Mouse (Mus musculus) cerebellum, adult (tissue): Measurements from ENCODE around the gene Sugct.

ENCODE experiments used
- ATAC-seq: cut with Nextera tagmentation; 2 replicates; pipeline ENCODE4 v1.9.2; 2017; ENCODE audit warnings: mild to moderate bottlenecking, moderate library complexity, mixed read lengths; ENCODE audit not compliant: insufficient number of reproducible peaks, low FRiP score, low TSS enrichment

Gene Sugct

DNA sequence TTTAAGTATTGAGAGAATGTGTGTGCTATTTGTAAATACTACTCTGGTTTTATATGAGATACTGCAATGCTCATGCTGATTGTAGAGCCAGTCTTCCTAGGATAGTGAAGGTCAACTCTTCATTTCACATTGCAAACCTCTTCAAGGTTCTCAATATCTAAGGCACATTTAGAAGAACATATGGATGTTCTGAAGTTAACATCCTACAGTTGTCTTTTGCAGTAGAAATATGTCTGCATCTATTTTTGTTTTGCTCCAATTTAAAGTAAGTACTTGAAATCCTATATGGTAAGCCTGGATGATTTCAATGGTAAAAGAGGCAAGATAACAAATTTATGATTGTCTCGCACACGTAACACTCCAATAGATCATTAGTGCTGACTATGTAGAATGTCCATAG is 638.7 kb downstream of the Sugct start:
- ATAC-seq, result no peak

DNA sequence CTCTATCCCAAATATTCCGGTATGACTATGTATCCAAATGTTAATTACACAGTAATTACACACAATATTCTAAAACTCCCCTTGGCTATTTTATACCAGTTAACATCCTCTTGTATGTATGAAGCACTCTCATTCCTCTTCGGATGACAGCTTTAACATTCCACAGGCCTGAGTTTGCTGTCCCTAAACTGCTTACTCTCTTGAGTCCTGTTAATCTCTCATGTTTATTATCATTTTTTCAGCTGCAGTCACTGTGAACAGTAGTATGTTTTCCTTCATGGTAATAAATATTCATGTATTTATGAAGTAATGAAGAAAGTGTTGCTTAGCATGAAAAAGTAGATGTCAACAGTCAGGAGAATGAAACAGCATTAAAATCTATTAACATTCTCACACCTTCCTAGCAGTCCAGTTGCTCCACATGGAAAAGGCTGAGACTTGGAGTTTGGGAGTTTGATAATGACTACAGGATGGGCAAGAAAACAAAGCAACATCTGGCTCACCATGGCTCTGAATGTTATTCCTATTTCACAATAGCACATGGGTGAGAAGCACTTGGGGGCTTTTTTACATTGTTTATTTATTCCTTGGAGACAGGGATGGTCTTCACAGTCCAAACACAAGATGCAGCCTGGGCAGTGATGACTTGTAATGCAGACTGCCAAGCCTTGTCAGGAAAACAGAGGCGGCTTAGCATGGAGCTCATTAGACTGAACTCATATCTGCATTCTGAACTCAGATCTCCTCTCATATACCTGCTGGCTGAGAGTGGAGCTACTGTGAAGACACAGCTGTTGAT is 651.7 kb downstream of the Sugct start:
- no peak for ATAC-seq

DNA sequence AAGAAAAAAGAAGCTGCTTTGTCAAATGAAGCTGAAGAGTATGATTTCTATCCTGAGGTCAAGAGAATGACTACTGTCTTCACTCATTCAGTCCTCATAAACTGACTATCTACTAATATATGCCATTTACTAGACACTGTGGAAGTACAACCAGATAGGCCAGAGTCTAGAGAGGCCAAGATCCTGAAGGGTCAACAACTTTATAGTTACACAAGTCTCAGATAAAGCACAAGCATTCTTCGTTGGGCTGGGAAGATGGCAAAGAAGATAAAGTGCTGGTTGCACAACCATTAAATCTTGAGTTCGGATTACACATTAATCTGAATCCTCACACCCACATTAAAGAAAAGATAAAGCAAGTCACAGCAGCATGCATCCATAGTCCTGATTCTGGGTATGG is 653.0 kb downstream of the Sugct start:
- no peak for ATAC-seq

DNA sequence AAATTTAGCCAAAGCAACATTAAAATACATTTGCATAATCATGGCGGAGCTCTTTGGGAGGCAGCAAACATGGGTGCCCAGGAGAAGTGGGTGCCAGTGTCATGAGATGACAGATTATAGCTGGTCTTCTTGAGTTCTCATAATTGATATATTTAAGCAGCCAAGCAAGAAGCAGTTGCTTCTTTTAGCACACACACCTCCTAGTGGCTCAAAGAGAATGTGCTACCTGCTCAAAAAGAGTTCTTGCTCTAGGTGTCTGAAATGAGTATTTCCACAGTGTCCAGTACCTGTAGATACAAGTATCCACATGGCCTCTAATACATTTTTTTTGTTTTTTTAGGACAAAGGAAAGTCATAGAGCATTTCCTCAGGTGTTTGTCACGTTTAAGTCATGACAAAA is 655.6 kb downstream of the Sugct start:
- no peak for ATAC-seq

DNA sequence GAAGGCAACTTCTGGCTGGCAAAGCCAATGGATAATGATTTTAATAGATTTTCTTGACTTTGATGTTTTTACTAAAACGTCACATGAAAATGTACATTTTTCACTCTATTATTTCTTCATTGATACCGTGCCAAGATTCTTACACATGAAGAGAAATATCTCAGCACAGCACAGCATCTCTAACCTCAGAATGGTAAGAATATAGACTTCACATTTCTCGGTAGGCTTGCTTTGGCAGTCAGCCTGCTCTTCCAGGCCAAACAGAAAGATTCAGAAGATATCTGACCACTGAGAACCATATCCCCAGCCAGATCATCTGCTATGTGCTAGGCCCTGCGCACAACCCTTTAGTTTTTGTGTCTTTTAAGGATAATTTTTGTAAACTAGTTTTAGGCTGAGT is 657.0 kb downstream of the Sugct start:
- no peak for ATAC-seq

DNA sequence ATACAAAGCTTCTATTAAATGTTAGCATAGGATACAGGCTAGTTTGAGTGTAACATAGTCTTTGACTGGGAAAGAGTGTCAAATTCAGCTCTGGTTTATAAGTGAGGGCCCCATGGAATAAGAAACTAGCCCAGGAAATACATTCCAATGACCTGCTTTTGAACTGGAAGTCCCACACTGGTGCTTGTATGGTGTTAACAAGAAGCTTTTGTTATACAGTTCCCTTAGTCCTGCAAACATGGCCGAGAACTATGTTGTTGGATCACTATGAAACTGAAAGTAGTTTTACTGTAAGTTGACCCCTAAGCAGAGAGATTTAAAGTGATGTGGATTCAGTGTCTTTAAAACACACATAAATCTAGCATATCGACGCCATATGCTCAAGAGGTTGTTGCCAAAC is 657.5 kb downstream of the Sugct start:
- ATAC-seq, result no peak

DNA sequence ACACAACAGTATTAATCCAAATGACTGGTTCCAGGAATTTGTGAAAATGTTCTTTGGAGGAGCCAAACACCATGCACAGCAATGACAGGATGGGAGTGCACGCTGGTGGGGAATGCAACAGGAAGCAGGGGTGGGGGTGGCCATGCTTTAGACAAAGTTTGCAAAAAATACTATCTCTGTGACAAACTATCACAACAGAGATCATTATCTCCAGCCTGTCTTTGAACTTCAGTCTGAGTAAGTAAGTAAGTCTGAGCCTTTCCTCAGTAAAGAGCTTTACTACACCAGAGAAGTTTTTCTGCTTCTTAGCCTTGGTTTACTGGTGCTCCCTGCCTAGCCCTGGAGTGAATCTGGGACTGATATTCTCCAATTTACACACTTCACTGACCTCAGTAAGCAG is 664.6 kb downstream of the Sugct start:
- no peak for ATAC-seq

DNA sequence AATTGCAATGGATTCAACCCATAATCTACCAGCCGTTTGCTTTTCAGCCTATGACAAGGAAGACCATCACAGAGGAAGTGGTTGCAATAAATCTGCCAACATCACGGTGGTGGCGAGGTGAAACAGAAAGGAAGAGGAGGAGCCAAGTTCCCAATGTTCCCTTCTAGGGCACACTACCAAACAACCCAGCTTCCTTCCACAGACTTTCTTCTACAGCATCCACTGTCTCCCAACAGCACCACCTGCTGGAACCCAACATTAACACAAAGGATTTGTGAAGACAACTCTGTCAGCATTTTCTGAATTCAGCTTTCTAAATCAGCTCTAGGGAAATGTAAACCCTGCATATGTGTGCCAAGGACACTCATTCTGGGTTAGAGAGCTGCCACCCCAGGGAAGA is 666.8 kb downstream of the Sugct start:
- peak; percentile 64; the same call in 1 of the 2 replicates for ATAC-seq

DNA sequence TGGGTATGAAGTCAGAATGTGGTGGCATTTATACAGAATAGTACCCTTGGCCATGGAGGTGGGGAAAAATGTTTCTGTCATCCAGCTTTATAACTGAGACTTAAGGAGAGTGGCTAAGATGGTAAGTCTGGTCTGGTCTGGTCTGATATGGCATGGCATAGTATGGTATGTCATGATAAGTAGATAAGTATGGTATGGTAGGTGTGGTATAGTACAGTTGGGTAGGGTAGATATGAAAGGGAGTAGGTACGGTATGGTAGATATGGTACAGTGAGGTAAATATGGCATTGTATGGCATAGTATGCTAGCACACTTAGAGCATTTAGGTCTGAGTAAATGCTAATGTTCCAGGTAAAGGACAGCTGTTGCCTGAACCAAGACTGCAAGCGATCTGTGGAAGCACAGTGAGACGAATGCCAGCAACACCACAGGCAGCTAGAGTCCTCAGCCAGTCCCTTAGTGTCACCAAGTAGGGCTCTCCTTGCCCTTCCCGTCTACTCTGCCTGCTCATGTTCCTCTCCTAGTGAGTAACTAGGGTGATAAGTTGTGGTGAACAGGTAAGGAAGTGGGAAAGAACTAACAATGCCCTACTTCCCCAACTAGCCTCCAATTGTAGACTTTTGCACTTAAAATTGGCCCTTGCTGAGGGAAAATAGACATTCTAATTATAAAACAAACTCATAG is 667.4 kb downstream of the Sugct start:
- no peak for ATAC-seq

DNA sequence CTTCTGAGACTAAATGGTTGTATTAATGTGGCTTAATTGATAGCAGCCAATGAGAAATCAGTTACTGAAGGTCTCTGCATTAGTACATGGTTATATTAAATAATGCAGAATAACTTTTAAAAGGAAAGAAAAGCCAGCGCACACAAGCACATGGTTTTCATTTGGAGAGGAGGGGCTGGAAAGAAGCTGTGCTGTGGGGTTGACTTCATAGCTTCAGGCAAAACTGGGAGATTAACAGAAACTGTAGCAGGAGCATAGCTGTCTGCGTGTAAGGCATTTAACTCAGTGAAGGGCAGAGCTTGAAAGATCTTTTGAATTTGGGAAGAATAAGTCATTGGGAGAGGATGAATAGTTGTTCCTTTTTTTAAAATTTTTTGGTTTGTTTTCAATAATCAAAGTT is 668.4 kb downstream of the Sugct start:
- ATAC-seq, result no peak

DNA sequence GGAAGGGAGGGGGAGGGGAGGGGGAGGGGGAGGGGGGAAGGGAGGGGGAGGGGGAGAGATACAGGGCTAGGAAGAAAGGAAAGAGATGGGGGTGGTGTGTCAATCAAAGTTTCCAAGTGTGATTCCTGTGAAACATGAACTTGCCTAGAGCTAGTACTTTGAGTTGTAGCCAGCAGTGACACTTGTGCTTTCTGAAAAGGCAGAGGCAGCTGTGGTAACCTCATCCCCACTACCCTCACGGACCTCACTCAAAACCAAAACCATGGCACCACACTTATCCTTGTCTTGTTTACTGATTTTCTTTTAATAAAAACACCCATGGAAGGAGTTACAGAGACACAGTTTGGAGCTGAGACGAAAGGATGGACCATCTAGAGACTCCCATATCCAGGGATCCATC is 698.9 kb downstream of the Sugct start:
- ATAC-seq, result no peak

DNA sequence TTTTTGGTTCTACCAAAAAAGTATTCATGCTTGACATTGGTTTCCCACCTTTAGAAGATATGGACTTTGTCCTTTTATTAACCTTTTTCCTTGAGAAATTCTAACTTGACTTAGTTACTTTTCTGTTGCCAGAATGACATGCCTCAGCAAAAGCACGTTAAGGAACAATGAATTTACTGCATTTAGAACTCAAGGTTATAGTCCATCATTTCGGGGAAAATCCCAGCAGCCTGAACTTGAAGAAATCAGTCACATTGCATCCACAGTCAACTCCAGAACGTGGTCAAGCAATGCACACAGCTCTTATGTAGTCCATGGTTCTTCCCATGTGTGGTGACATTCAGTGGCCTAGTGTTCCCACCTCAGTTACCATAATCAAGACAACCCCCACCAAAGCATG is 700.0 kb downstream of the Sugct start:
- no peak for ATAC-seq

DNA sequence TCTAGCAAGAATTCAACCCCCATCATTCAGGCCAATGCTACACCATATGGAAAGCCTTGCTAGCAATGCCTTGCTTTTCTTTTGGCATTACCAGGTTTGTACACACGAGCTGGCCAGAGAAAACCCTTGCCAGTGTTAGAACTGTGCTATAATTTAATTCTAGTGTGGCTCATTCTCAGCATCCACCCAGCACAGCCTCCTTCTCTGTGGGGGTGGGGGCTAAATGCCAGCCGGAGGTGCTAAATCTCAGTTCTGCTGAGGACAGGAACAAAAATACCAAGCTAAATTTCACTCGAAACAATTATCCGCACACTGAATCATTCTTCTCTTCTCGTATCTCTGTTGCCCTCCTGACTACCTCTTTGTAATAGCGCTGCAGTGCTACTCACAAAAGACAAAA is 717.6 kb downstream of the Sugct start:
- peak; percentile 73; the same call in 1 of the 2 replicates for ATAC-seq

DNA sequence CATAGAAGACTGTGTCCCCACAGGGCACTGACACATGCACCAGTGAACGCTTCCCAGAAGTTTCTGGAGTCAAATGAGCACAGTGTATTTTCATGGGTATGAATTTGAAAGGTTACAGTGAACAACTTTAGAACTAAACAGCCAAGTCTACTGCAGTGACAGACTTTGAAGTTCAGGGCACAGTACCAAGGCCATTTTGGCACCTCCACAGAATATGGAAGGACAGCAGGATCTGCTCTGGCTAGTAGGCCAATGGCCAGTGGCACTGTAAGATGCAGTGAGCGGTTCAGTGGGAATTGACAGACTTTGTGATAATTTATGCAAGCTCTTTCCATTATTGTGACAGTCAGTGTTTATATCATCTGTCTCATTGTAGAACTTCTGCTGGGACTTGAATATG is 724.1 kb downstream of the Sugct start:
- no peak for ATAC-seq

DNA sequence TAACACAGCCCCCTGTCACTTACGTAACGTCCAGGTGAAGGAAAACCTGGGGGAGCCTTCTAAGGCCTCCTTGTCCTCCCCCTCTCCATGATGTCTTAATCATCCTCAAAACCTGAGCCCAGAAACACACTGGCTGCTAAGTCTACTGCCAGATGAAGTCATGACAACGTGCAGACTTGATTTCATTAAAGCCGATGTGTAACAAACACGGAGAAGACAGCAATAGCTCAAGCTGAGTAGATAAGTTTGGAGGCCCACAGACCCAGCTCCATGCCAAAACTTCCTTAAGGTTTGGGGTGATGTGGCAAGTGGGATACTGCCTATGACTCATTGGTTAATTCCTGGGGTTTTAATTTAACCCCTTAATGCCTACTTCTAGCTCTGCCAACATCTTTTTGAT is 726.4 kb downstream of the Sugct start:
- ATAC-seq, result no peak

DNA sequence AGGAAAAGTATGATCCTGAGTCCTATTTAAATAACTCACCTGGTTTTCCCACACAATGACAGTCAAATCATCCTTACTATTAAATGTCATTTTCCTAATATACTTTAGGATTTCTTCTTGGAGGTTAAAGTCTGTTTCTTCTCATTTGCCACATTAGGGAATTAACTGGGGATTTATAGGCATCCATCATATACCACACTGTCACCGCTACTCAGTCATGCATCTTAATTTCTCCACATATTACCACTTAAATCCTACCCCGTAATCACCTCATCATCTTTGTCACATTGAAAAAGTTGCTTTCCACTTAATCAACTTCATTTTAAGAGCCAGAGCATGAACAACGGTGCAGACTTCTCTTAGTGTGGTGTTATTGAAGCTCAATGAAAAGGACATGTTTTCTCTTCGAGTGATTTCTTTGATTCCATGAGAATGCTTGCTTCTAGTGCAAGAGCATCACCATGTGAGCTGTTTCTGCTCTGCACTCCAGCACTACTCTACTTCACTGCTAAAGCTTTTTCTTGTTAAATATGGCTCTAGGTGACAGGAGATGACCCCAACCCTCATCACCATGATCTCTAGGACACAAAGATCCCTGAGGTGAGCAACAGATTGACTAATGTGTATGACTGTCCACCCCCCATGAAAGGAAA is 730.4 kb downstream of the Sugct start:
- no peak for ATAC-seq

DNA sequence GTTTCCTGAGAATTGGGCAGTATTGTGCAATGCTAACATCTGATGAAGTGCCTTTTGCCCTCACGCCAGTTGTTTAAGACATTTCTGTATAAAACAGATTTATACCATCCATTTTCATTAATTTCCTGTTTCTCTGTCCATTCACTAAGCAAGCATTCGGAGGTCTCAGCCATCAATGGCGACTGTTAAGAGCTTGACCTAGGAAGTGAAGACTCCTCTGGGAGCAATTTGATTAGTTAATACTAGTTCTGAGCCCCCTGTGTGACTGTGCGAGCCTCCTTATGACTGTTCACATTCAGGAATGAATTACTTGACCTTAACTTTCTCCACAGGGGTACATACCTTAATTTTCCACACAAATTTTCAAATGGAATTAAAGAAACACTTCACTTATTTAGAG is 743.3 kb downstream of the Sugct start:
- no peak for ATAC-seq

DNA sequence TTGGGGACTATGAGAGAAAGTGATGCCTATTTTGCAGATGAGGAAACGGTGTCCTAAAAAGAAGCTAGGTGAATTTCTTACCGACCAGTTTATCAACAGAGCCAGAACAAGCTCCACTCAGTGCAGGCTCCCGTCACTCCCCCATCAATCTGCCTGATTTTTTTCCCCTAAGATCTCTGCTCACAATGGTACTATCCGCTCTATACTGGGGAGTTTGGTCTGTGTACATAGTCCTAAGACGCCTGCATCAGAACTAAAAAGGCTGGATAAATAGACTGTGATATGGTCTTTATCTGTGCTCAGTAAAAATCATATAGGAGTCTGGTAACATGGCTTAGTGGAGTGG is 755.9 kb downstream of the Sugct start:
- no peak for ATAC-seq

DNA sequence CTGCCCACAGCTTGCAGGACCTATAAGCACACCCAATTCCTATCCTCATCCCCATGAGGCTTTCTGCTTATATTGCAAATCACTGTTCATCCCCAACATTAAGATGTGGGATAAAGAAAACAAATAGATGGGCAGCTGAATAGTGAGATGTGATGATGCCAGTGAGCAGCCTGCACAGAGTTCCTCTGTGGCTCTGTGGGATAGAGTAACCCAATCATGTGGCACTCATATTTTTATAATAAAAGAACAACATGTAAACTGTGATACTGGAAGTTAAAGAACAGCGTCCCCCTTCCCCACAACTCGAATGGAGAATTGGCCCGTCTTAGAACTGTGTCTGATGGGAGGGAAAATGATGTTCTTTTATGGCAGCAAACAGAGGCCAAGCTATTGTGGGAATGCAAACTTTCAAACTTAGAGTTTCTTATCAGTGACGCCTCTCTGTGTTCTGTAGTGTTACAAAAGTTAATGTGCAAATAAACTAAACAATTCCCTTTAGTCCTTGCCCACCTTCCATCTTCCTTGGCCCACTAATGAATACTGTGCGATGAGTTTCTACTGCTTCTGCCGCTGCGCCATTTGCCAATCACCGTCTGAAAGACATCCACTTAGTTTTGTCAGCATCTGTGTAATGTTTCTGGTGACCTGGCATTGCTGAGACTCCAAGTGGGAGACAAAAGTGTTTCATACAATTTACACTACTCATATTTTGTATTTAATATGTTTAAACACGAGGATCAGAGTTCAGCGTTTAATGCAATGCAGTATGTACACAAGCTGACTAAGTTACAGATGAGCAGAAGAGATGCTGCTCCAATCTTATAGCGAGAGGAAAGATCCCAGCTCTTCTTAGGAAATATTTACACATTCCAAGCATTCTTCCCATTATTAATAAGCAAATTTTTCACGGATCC is 756.5 kb downstream of the Sugct start:
- no peak for ATAC-seq

DNA sequence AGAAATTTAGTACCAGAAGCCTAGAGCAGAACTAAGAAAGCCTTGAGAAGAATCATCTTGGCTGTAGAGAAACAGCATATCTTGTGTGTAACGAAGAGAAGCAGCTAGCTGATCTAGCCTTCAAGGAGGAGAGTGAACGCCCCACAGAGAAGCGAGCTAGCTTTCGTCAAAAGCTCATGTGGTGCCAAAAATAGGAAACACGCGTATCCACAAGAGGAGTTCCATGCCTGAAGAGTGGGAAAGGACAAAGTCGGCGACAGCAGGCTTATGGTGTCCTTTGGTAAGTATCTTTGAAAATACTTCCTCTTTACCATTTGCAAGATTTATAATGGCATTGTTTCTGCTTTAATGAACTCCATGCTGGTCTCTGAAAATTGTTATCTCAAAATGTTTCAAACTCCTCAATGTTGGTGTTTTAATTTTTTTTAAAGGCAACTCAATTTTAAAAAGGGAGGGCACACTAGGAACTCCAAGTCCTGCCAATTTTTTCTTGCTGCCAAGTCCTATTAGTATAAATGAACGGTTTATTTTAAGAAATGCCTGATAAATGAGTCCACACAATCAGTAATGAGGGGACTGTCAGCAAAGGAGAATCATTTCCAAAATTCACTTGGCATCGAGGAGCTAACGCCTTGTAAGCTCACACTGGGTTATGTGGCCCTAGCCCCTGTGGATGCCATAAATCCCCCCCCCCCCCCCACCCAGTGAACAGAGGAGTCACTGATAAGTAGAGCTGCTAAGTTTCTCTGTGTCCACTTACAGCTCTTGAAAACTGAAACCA is 757.7 kb downstream of the Sugct start:
- no peak for ATAC-seq
